9 mouse cellular contexts compared by ENCODE assay signal in genomic region chrX:135210436-135211221, GRCm38 (mm10). TPM values are rescaled to one million over a fixed set of nuclear protein-coding genes. Genes with fewer than 3 reads are reported as not detected.
DNase-seq lines count a peak whose midpoint lies in the region; ATAC-seq and TF ChIP-seq lines count a peak whose summit lies in the region.
"Had no signal": no experiment of that assay in that cellular context is flagged by ENCODE, and none has a peak within 500 bp of the region (broad histone marks: within the 10 kb centered on the region; RNA-seq: fewer than 3 reads in every experiment).

Gene Tceal6 (minus strand): TSS chrX:135210687.

- no peaks in the 10 kb centered on the region for H3K36me3 ChIP-seq in heart, embryonic 15.5 days
- H3K36me3 ChIP-seq in embryonic facial prominence, embryonic 14.5 days (ENCODE audit: control insufficient read depth, insufficient read depth, low read length), result no peaks in the 10 kb centered on the region
- no peaks in the 10 kb centered on the region for H3K36me3 ChIP-seq in midbrain, embryonic 11.5 days (ENCODE audit: control insufficient read depth, insufficient read depth, low read length)
- H3K36me3 ChIP-seq in thymus, adult 2 months (ENCODE audit: control insufficient read depth, insufficient read depth, low read length), result no peaks in the 10 kb centered on the region

- H3K9ac ChIP-seq in heart, embryonic 15.5 days, result no peak within 1 kb of the TSS
- H3K9ac ChIP-seq in embryonic facial prominence, embryonic 14.5 days (ENCODE audit: low read depth, low read length), result peak within 1 kb of the TSS; percentile 19; the same call in 1 of the 2 replicates
- peak within 1 kb of the TSS; percentile 30; the same call in 1 of the 2 replicates for H3K9ac ChIP-seq in midbrain, embryonic 11.5 days (ENCODE audit: low read length)

- peak within 1 kb of the TSS; percentile 61 for H3K4me2 ChIP-seq in heart, embryonic 15.5 days
- H3K4me2 ChIP-seq in embryonic facial prominence, embryonic 14.5 days (ENCODE audit: low read depth, low read length), result peak within 1 kb of the TSS; percentile 56
- H3K4me2 ChIP-seq in midbrain, embryonic 11.5 days, result peak within 1 kb of the TSS; percentile 58

- no peak for TF ChIP-seq CTCF in thymus, adult 2 months (IDR thresholded peaks at IDR 0.05; ENCODE audit: borderline replicate concordance, control insufficient read depth, extremely low read depth, insufficient read depth, low read length, poor library complexity)

- ATAC-seq in heart, embryonic 15.5 days (replicated peaks; ENCODE audit: insufficient number of reproducible peaks, insufficient read depth, low FRiP score, low read depth), result no peak
- ATAC-seq in embryonic facial prominence, embryonic 14.5 days (ENCODE audit: low read depth), result peak; percentile 30; the same call in 1 of the 2 replicates
- peak; percentile 87 for ATAC-seq in midbrain, embryonic 11.5 days (ENCODE audit: low FRiP score)

- no peaks in the 10 kb centered on the region for H3K9me3 ChIP-seq in heart, embryonic 15.5 days (replicated peaks)
- H3K9me3 ChIP-seq in embryonic facial prominence, embryonic 14.5 days (ENCODE audit: control insufficient read depth, low read length), result no peaks in the 10 kb centered on the region
- H3K9me3 ChIP-seq in midbrain, embryonic 11.5 days (ENCODE audit: control insufficient read depth, low read length), result no peaks in the 10 kb centered on the region

- H3K27me3 ChIP-seq in heart, embryonic 15.5 days, result peaks cover 5% of the 10 kb centered on the region; the same call in 1 of the 2 replicates
- H3K27me3 ChIP-seq in embryonic facial prominence, embryonic 14.5 days (replicated peaks; ENCODE audit: control insufficient read depth, insufficient read depth, low read length), result peaks cover 11% of the 10 kb centered on the region
- no peaks in the 10 kb centered on the region for H3K27me3 ChIP-seq in midbrain, embryonic 11.5 days (ENCODE audit: control insufficient read depth, insufficient read depth, low read length)
- H3K27me3 ChIP-seq in thymus, adult 2 months (ENCODE audit: control insufficient read depth, insufficient read depth, low read length), result no peaks in the 10 kb centered on the region

- H3K4me3 ChIP-seq in heart, embryonic 15.5 days, result peak within 1 kb of the TSS; percentile 35
- peak within 1 kb of the TSS; percentile 36 for H3K4me3 ChIP-seq in embryonic facial prominence, embryonic 14.5 days (ENCODE audit: low read depth, low read length)
- peak within 1 kb of the TSS; percentile 34 for H3K4me3 ChIP-seq in midbrain, embryonic 11.5 days (ENCODE audit: low read depth, low read length)
- H3K4me3 ChIP-seq in thymus, adult 2 months (ENCODE audit: control insufficient read depth, insufficient read depth, low read length), result no peak within 1 kb of the TSS
- H3K4me3 ChIP-seq: erythroblast, embryonic 14.5 days had no signal

- DNase-seq in heart, adult 9 months (ENCODE audit: low spot score in 2 of 2), result no peak
- DNase-seq in embryonic facial prominence, embryonic 14.5 days (ENCODE audit: low spot score), result no peak
- peak; percentile 34 for DNase-seq in layer of hippocampus, adult 11-12 months (ENCODE audit: low spot score)
- no peak for DNase-seq in midbrain, embryonic 11.5 days (ENCODE audit: low spot score, missing footprints)
- DNase-seq in telencephalon, adult 2 months (ENCODE audit: low read depth, low spot score), result peak; percentile 70
- no peak for DNase-seq in urinary bladder, postnatal 14 days (ENCODE audit: low spot score)
- DNase-seq in thymus, adult 2 months, result no peak

- H3K27ac ChIP-seq in heart, embryonic 15.5 days, result no peak within 1 kb of the TSS
- no peak within 1 kb of the TSS for H3K27ac ChIP-seq in embryonic facial prominence, embryonic 14.5 days (replicated peaks; ENCODE audit: low read depth, low read length)
- no peak within 1 kb of the TSS for H3K27ac ChIP-seq in midbrain, embryonic 11.5 days (ENCODE audit: low read depth, low read length)
- H3K27ac ChIP-seq in thymus, adult 2 months (ENCODE audit: control insufficient read depth, insufficient read depth, low read length), result no peak within 1 kb of the TSS

- H3K4me1 ChIP-seq in heart, embryonic 15.5 days (replicated peaks), result no peaks in the 10 kb centered on the region
- no peaks in the 10 kb centered on the region for H3K4me1 ChIP-seq in embryonic facial prominence, embryonic 14.5 days (ENCODE audit: control insufficient read depth, insufficient read depth, low read length)
- H3K4me1 ChIP-seq in midbrain, embryonic 11.5 days (ENCODE audit: control insufficient read depth, insufficient read depth, low read length), result no peaks in the 10 kb centered on the region
- H3K4me1 ChIP-seq in thymus, adult 2 months (replicated peaks; ENCODE audit: control insufficient read depth, insufficient read depth, low read length), result no peaks in the 10 kb centered on the region

- no peak for TF ChIP-seq POLR2A in thymus, adult 2 months (IDR thresholded peaks at IDR 0.05; ENCODE audit: control insufficient read depth, extremely low read depth, insufficient read depth, low read length, poor library complexity)

- WGBS in heart, embryonic 15.5 days, result 20% methylated on average over 11 of the region's 13 CpGs
- WGBS in embryonic facial prominence, embryonic 14.5 days, result 22% methylated on average over 11 of the region's 13 CpGs
- 29% methylated on average over 9 of the region's 13 CpGs for WGBS in midbrain, embryonic 11.5 days
- WGBS in thymus, adult 2 months, result 26% methylated on average over 11 of the region's 13 CpGs

RNA-seq across cellular contexts. Expression of gene Tceal6, which starts in this region (rescaled TPM):
- polyA plus RNA-seq in heart, embryonic 15.5 days (2015; fragmentation: Nextera tagmentation; extraction: Ambion mirVana), result 0.76 and 1.6 TPM in 2 replicates
- polyA plus RNA-seq in embryonic facial prominence, embryonic 14.5 days (2014; fragmentation: Nextera tagmentation; extraction: Ambion mirVana), result 4.6 and 4.9 TPM in 2 replicates
- 0.90 and 1.4 TPM in 2 replicates for polyA plus RNA-seq in midbrain, embryonic 11.5 days (2014; fragmentation: Nextera tagmentation; extraction: Ambion mirVana)
- not detected in 2 replicates for polyA plus RNA-seq in thymus, adult 2 months (2012; rRNA removed)
- polyA plus RNA-seq: erythroblast, embryonic 14.5 days had no signal

Comparison
In these comparisons a context has a peak if more than half of its experiments do, and no peak if none do; other contexts are left out.
1. DNase-seq: peak in layer of hippocampus, adult 11-12 months (single experiment) and telencephalon, adult 2 months (single experiment); none in heart, adult 9 months (0 of 2), embryonic facial prominence, embryonic 14.5 days (single experiment), midbrain, embryonic 11.5 days (single experiment), urinary bladder, postnatal 14 days (single experiment) and thymus, adult 2 months (single experiment).
2. Peak in every context shown above with its lines, with median percentiles within 50 percentile points of each other: H3K4me2 ChIP-seq.